ENCODE assay signal across 17 mouse cellular contexts in the genomic region with DNA sequence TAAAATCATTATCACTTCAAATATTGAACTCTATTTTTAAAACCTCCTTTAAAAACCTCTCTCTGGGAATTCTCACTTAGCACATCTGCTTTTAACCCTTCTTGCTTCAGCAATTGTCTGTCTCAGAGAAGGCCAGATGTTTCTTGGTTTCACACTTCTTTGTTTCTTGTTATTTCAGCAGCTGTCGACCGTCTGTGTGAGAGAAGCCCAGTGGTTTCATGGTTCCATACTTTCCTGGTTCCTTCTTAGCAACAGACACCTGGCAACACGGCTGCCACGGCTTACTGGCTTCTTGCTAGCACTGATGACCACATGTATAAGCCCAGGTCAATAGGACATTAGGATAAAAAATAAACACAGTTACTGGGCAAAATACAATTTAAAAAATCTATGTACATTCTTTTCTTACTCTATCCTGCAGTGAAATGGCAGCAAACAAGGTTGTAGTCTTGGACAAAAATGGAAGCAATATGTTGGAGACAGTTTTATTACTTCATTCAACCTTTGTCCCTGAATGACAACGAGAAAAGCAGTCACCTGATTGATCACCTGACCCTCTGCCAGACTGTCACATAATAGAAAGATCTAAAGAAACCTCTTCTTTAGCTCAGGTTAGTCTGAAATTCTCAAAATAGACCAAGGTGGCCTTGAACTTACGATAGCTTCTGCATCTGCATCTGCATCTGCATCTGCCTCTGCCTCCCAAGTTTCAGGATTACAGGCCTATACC.
"Had no signal": no experiment of that assay in that cellular context is flagged by ENCODE, and none has a peak within 500 bp of the region (broad histone marks: within the 10 kb centered on the region; RNA-seq: fewer than 3 reads in every experiment).

No protein-coding gene starts in this region.

- DNase-seq: kidney, adult 8-10 months; kidney, postnatal 25 days; lung, adult 2 months; retina, postnatal 1 day; right cerebral cortex, postnatal 4 days; spleen, adult 18-20 months; thymus, postnatal 4 days had no signal

- H3K9ac ChIP-seq: liver, embryonic 14.5 days; midbrain, embryonic 12.5 days; neural tube, embryonic 13.5 days had no signal

- H3K4me3 ChIP-seq: left cerebral cortex, adult 2 months; limb, embryonic 10.5 days; megakaryocyte, embryonic 14.5 days; midbrain, embryonic 12.5 days; neural tube, embryonic 13.5 days had no signal

- H3K9me3 ChIP-seq: limb, embryonic 10.5 days; megakaryocyte, embryonic 14.5 days; midbrain, embryonic 12.5 days; neural tube, embryonic 13.5 days had no signal

- H3K4me2 ChIP-seq: midbrain, embryonic 12.5 days; neural tube, embryonic 13.5 days had no signal

- H3K27me3 ChIP-seq: megakaryocyte, embryonic 14.5 days; midbrain, embryonic 12.5 days; neural tube, embryonic 13.5 days had no signal

- ATAC-seq: lung, postnatal 0 days; midbrain, embryonic 16.5 days had no signal

- H3K27ac ChIP-seq: left cerebral cortex, adult 2 months; limb, embryonic 10.5 days; liver, embryonic 14.5 days; macrophage; midbrain, embryonic 12.5 days; neural tube, embryonic 13.5 days; stomach, postnatal 0 days had no signal
